Mouse (Mus musculus) CH12.LX (cell line): ENCODE data around the gene Olfr781. TPM values are rescaled to one million over a fixed set of nuclear protein-coding genes. Genes with fewer than 3 reads are reported as not detected.
"Not testable (repeated sequence)": the region's sequence is repeated elsewhere in the genome, so short reads cannot be mapped to it uniquely, and the experiment has no call there.

Source experiments
- DNase-seq: peaks from one replicate; pipeline ENCODE4 v3.0.0-alpha.2; 2013; ENCODE audit errors: extremely low read depth
- H3K27ac ChIP-seq: 2 replicates; pipeline ENCODE4 v1.5.1; 2012; ENCODE audit warnings: low read depth, mild to moderate bottlenecking, control low read depth, moderate library complexity; ENCODE audit not compliant: insufficient read depth
- H3K27me3 ChIP-seq: replicated peaks from 2 replicates; pipeline ENCODE3; 2012; ENCODE audit warnings: inconsistent platforms
- H3K36me3 ChIP-seq, 2 experiments: replicated peaks in 1 of 2; 2 replicates each; pipeline versions ENCODE3 to v1.6.1; 2012; ENCODE audit warnings: inconsistent platforms in 1 of 2, low read length in 1 of 2, mild to moderate bottlenecking in 1 of 2, mixed read lengths in 1 of 2, moderate library complexity in 1 of 2; ENCODE audit not compliant: control insufficient read depth in 1 of 2, insufficient read depth in 1 of 2
- H3K4me1 ChIP-seq, 2 experiments: 2 replicates each; pipeline ENCODE4 v1.6.1; 2012; ENCODE audit warnings: inconsistent platforms in 1 of 2, moderate library complexity in 1 of 2; ENCODE audit not compliant: insufficient read depth in 2 of 2, control insufficient read depth in 1 of 2
- H3K4me2 ChIP-seq: 2 replicates; pipeline ENCODE4 v1.6.1; 2012; ENCODE audit warnings: low read depth, mild to moderate bottlenecking, control low read depth; ENCODE audit not compliant: poor library complexity, insufficient read depth, severe bottlenecking
- H3K4me3 ChIP-seq, 3 experiments: fragments of 150-350 bp in 1 of 3; sonication (generic) in 1 of 3; replicated peaks in 1 of 3; 2 replicates each; pipeline versions ENCODE3 to v1.5.1; 2011 to 2012; ENCODE audit warnings: low read depth in 2 of 3, low read length in 2 of 3, mild to moderate bottlenecking in 2 of 3, moderate library complexity in 2 of 3, control low read depth in 1 of 3, improper control_type of control experiment in 1 of 3, inconsistent platforms in 1 of 3, mixed read lengths in 1 of 3; ENCODE audit not compliant: poor library complexity in 1 of 3
- H3K79me2 ChIP-seq: replicated peaks from 2 replicates; pipeline ENCODE4 v1.6.1; 2012; ENCODE audit warnings: mild to moderate bottlenecking, moderate library complexity; ENCODE audit not compliant: control insufficient read depth, poor library complexity, insufficient read depth, severe bottlenecking; ENCODE audit errors: extremely low read depth
- H3K9ac ChIP-seq: 2 replicates; pipeline ENCODE4 v1.6.1; 2012; ENCODE audit warnings: low read depth, mild to moderate bottlenecking, control low read depth, moderate library complexity; ENCODE audit not compliant: insufficient read depth
- H3K9me3 ChIP-seq: replicated peaks from 2 replicates; pipeline ENCODE3; 2012; ENCODE audit warnings: low read length, inconsistent platforms, mixed read lengths
- BHLHE40 ChIP-seq: IDR thresholded peaks from 2 replicates; pipeline ENCODE4 v1.6.1; 2011; ENCODE audit warnings: mild to moderate bottlenecking, low read depth, low read length, improper control_type of control experiment
- CHD1 ChIP-seq: IDR thresholded peaks from 2 replicates; pipeline ENCODE4 v1.6.1; 2012; ENCODE audit warnings: low read depth, low read length, improper control_type of control experiment, inconsistent platforms
- CHD2 ChIP-seq: IDR thresholded peaks from 2 replicates; pipeline ENCODE4 v1.6.1; 2011; ENCODE audit warnings: low read length, improper control_type of control experiment
- ELF1 ChIP-seq: IDR thresholded peaks from 2 replicates; pipeline ENCODE4 v1.6.1; 2014; ENCODE audit warnings: low read depth, mild to moderate bottlenecking, inconsistent platforms, low read length, improper control_type of control experiment
- EP300 ChIP-seq: IDR thresholded peaks from 2 replicates; pipeline ENCODE4 v1.6.1; 2011; ENCODE audit warnings: low read length, improper control_type of control experiment
- GABPA ChIP-seq: IDR thresholded peaks from 2 replicates; pipeline ENCODE4 v1.6.1; 2012; ENCODE audit warnings: low read depth, low read length, improper control_type of control experiment, inconsistent platforms; ENCODE audit not compliant: insufficient replicate concordance
- HCFC1 ChIP-seq: IDR thresholded peaks from 2 replicates; pipeline ENCODE4 v1.6.1; 2012; ENCODE audit warnings: low read depth, mild to moderate bottlenecking, inconsistent platforms, low read length, improper control_type of control experiment
- JUND ChIP-seq: conservative IDR thresholded peaks from 2 replicates; pipeline ENCODE4 v1.6.1; 2011; ENCODE audit warnings: low read depth, low read length, improper control_type of control experiment
- KAT2A ChIP-seq: IDR thresholded peaks from 2 replicates; pipeline ENCODE4 v1.6.1; 2012; ENCODE audit warnings: low read length, improper control_type of control experiment, inconsistent platforms; ENCODE audit not compliant: insufficient replicate concordance
- MAFK ChIP-seq: IDR thresholded peaks from 2 replicates; pipeline ENCODE4 v1.6.1; 2011; ENCODE audit warnings: low read length, improper control_type of control experiment; ENCODE audit not compliant: insufficient replicate concordance
- MEF2A ChIP-seq: IDR thresholded peaks from 2 replicates; pipeline ENCODE4 v1.6.1; 2014; ENCODE audit warnings: low read depth, mild to moderate bottlenecking, inconsistent platforms, low read length, improper control_type of control experiment, borderline replicate concordance
- NRF1 ChIP-seq: IDR thresholded peaks from 2 replicates; pipeline ENCODE4 v1.6.1; 2014; ENCODE audit warnings: low read depth, mild to moderate bottlenecking, inconsistent platforms, low read length, improper control_type of control experiment, moderate library complexity
- PAX5 ChIP-seq: IDR thresholded peaks from 2 replicates; pipeline ENCODE4 v1.6.1; 2012; ENCODE audit warnings: low read length, inconsistent platforms, mixed read lengths
- POLR2A ChIP-seq: IDR thresholded peaks from 2 replicates; pipeline ENCODE4 v1.6.1; 2011; ENCODE audit warnings: low read depth, mild to moderate bottlenecking, improper control_type of control experiment, low read length
- RAD21 ChIP-seq: IDR thresholded peaks from 2 replicates; pipeline ENCODE4 v1.6.1; 2011; ENCODE audit warnings: low read depth, mild to moderate bottlenecking, low read length, improper control_type of control experiment, moderate library complexity
- SMC3 ChIP-seq: IDR thresholded peaks from 2 replicates; pipeline ENCODE4 v1.6.1; 2011; ENCODE audit warnings: low read depth, low read length, improper control_type of control experiment
- TCF12 ChIP-seq: IDR thresholded peaks from 2 replicates; pipeline ENCODE4 v1.6.1; 2014; ENCODE audit warnings: low read depth, mild to moderate bottlenecking, inconsistent platforms, low read length, improper control_type of control experiment
- UBTF ChIP-seq: IDR thresholded peaks from 2 replicates; pipeline ENCODE4 v1.6.1; 2012; ENCODE audit warnings: low read depth, mild to moderate bottlenecking, inconsistent platforms, low read length, improper control_type of control experiment, moderate library complexity
- USF1 ChIP-seq: IDR thresholded peaks from 2 replicates; pipeline ENCODE4 v1.6.1; 2014; ENCODE audit warnings: low read depth, mild to moderate bottlenecking, inconsistent platforms, low read length, improper control_type of control experiment
- USF2 ChIP-seq: conservative IDR thresholded peaks from 2 replicates; pipeline ENCODE4 v1.6.1; 2011; ENCODE audit warnings: low read depth, low read length, improper control_type of control experiment
- ZC3H11A ChIP-seq: IDR thresholded peaks from 2 replicates; pipeline ENCODE4 v1.6.1; 2012; ENCODE audit warnings: low read depth, mild to moderate bottlenecking, inconsistent platforms, low read length, improper control_type of control experiment
- ZKSCAN1 ChIP-seq: IDR thresholded peaks from 2 replicates; pipeline ENCODE4 v1.6.1; 2012; ENCODE audit warnings: low read depth, inconsistent platforms, low read length, improper control_type of control experiment, borderline replicate concordance
- ZMIZ1 ChIP-seq: IDR thresholded peaks from 2 replicates; pipeline ENCODE4 v1.6.1; 2012; ENCODE audit warnings: low read depth, mild to moderate bottlenecking, inconsistent platforms, low read length, improper control_type of control experiment
- ZNF384 ChIP-seq: IDR thresholded peaks from 2 replicates; pipeline ENCODE4 v1.6.1; 2012; ENCODE audit warnings: low read depth, low read length, improper control_type of control experiment, inconsistent platforms
- dilution Hi-C: fragments of 300-500 bp; cut with MboI; formaldehyde crosslinking; loops from 2 replicates; pipeline ENCODE4 v1.14.3; 2020; ENCODE audit warnings: low sequenced_read_pairs; ENCODE audit not compliant: extremely low pct_unique_long_range_greater_than_20kb, extremely low pct_ligation_motif_present
- in situ Hi-C: fragments of 300-500 bp; cut with MboI; formaldehyde crosslinking; loops from 3 replicates; pipeline ENCODE4 v1.14.3; 2019; ENCODE audit warnings: low sequenced_read_pairs, low pct_ligation_motif_present, low pct_unique_long_range_greater_than_20kb, mixed read lengths
- polyA plus RNA-seq: library from polyadenylated mRNA; unstranded; fragments of >175 nt; gene quantifications from 2 replicates; pipeline ENCODE4 v1.2.1, GENCODE M21; 2012; ENCODE audit warnings: low read depth; ENCODE audit not compliant: insufficient read length
- total RNA-seq, 2 experiments: library from RNA; depleted of rRNA; stranded (reverse); fragments of 300-350 nt in 1 of 2; fragments of >200 nt in 1 of 2; gene quantifications; 2 replicates each; pipeline ENCODE4 v1.2.3; 2012 to 2014

Olfr781 gene
- total and polyA plus RNA-seq, 3 experiments: not detected

GRCm38 (mm10) chr10:129317817-129318216, 10.8 kb upstream of the Olfr781 start, which contains the start of gene Olfr780:
TSS of gene Olfr780 (plus strand) at chr10:129318117.
- in situ Hi-C loops: no loop called here
- no peak for DNase-seq
- Histone ChIP-seq H3K9me3 (no peaks in the 10 kb centered on the region), H3K4me2 (no peak within 1 kb of the TSS), H3K36me3 (no peaks in the 10 kb centered on the region), H3K79me2 (no peaks in the 10 kb centered on the region), H3K9ac (no peak within 1 kb of the TSS), H3K4me3 (no peak within 1 kb of the TSS), H3K27me3 (no peaks in the 10 kb centered on the region), H3K27ac (no peak within 1 kb of the TSS), H3K4me1 (no peaks in the 10 kb centered on the region)
- TF ChIP-seq ZC3H11A (no peak), CHD1 (no peak), BHLHE40 (no peak), ZKSCAN1 (no peak), ZNF384 (no peak), CHD2 (no peak), TCF12 (no peak), NRF1 (no peak), ZMIZ1 (no peak), USF1 (no peak), PAX5 (no peak), GABPA (no peak), KAT2A (no peak), USF2 (no peak), MEF2A (no peak), UBTF (no peak), MAFK (no peak), HCFC1 (no peak)
- dilution Hi-C loops: no loop called here

- Histone ChIP-seq H3K9ac (no peak within 1 kb of the TSS), H3K79me2 (no peaks in the 10 kb centered on the region), H3K27ac (no peak within 1 kb of the TSS), H3K4me2 (no peak within 1 kb of the TSS), H3K36me3 (no peaks in the 10 kb centered on the region), H3K4me3 (no peak within 1 kb of the TSS), H3K27me3 (no peaks in the 10 kb centered on the region), H3K9me3 (no peaks in the 10 kb centered on the region), H3K4me1 (no peaks in the 10 kb centered on the region)
- in situ Hi-C loops: no loop called here
- no peak for DNase-seq
- dilution Hi-C loops: no loop called here
- no peak for TF ChIP-seq MEF2A
- TF ChIP-seq JUND: no peak
- no peak for TF ChIP-seq EP300
- no peak for TF ChIP-seq SMC3
- TF ChIP-seq ELF1: no peak
- TF ChIP-seq ZC3H11A: no peak
- TF ChIP-seq CHD2: no peak
- no peak for TF ChIP-seq PAX5
- no peak for TF ChIP-seq RAD21
- TF ChIP-seq MAFK: no peak
- no peak for TF ChIP-seq GABPA
- no peak for TF ChIP-seq POLR2A
These were observed 19.9 kb downstream of the Olfr781 start, which contains the start of gene Olfr782 for GRCm38 (mm10) chr10:129348550-129348949. TSS of gene Olfr782 (plus strand) at chr10:129348850.

DNA sequence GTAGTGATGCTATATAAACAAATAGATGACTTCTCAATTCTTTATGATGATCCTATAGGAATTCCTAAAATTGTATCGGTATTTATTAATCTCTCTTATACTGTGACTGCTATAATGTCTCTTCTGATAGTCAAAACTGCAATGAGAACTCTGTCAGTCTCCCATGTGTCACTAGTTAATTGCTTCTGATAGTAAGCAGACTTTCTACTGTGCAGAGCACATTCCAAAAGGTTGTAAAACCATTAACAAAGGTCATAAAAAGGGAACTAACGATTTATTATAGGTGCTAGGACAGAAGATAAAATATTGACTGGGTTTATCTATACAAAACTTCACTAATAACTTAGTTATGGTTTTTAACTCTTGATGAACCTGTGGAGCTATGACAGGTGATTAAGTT, 23.8 kb downstream of the Olfr781 start:
- H3K79me2 ChIP-seq, H3K4me3 ChIP-seq, H3K27ac ChIP-seq, H3K4me2 ChIP-seq, H3K9me3 ChIP-seq, H3K9ac ChIP-seq, H3K27me3 ChIP-seq, H3K36me3 ChIP-seq, DNase-seq, in situ Hi-C loops, dilution Hi-C loops: not testable (repeated sequence)
- H3K4me1 ChIP-seq: peaks cover 0 to 13% of the 10 kb centered on the region in 2 experiments; a peak in 2 of 4 replicates
